Mouse (Mus musculus) frontal cortex, postnatal 25 days (tissue): ENCODE results near the gene Nasp.

Experiments
- DNase-seq, 2 experiments: peaks; one replicate each; pipeline ENCODE4 v3.0.0; 2022; ENCODE audit warnings: low spot score in 2 of 2

The Nasp gene

DNA sequence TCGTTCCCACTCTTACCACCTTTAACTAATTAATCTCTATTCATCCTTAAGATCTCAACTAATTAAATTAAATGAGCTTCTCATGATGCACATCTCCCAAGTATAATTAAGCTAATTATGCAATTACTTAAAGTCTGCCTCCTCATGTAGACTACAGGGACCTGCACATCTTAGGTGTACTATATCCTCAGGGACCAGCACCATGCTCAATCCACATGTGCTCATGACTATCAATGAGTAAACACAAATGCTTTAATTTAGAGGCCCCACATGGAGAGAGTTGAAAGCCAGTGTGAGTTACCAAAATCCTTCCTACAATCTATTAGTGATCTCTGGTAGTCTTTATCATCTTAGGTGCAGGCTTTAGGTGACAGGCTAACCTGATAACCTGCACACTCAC is 7.5 kb upstream of the Nasp start:
- no peak for DNase-seq

DNA sequence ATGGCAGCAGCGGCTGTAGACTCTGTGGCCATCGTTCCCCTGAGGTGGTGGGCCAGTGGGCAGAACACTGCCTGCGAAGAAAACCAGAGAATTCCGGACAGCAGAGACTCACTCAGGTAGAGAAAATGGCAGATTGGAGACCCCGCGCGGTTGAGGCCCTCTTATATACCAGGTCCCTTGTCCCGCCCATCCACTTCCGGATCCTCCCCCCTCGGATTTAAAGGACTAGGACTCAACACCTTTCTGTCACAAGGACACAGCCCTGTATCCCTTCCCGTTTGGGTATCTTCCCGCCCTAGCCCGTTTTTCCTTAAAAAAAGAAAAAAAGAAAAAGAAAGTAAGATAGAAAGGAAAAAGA is 403 bp downstream of the Nasp start:
- DNase-seq: peak; percentile 79 to 82

DNA sequence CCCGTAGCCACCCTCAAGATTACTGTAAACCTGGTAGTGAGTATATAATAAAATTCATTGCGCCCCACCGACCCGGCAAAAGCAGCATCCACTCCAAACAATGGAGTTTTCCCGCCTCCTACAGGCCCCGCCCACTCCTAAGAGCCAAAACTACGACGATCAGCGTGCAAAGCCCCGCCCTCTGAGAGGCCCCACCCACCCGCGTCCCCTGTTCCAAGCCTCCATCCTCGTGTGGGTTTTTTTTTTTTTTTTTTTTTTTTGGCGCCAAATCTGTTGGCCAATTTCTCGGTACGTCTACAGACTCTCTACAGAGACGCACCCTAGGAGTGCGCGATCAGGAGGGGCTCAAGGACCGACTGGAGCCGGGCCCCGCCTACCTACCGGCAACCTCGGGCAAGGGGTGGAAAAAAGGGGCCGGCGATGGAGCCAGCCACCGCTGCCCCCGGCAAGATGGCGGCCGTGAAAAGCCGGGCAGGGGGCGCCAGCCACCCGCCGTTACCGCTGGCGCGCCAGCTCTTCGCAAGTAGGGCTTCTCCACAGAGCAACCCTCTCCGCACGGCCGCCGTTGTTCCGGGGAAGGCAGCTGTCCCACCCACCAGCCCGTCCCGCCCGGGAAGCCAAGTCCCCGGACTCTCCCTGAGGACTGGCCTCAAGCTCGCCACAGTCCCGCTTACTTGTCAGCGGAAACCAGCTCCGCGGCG is 933 bp downstream of the Nasp start:
- DNase-seq: peak; percentile 13 to 48

DNA sequence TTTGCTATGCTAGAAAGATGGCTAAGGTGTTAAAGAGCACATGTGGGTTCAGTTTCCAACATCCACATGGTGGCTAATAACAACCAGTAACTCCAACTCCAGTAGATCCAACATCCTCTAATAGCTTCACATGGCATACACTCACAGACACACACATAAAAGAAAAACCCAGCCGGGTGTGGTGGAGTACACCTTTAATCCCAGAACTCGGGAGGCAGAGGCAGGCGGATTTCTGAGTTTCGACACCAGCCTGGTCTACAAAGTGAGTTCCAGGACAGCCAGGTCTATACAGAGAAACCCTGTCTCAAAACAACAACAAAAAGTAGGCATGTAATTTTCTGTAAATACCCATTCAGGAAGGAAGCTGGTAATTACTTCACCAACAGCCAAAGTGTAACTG is 2.9 kb downstream of the Nasp start:
- no peak for DNase-seq

DNA sequence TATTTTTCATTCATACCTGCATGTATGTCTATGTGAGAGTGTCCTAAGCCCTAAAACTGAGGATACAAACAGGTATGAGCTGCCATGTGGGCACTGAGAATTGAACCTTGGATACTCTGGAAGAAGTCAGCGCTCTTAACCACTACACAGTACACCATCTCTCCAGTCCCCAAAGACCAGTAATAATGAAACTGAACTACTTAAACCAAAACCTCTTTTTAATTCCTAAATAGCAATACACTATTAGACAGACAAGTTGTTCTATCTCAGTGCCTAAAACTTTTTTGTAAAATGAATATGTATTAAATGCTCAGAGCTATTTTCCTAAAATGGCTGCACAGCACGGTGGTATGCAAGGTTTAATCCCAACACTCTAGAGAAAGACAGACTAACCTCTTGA is 12.5 kb downstream of the Nasp start:
- DNase-seq: no peak

DNA sequence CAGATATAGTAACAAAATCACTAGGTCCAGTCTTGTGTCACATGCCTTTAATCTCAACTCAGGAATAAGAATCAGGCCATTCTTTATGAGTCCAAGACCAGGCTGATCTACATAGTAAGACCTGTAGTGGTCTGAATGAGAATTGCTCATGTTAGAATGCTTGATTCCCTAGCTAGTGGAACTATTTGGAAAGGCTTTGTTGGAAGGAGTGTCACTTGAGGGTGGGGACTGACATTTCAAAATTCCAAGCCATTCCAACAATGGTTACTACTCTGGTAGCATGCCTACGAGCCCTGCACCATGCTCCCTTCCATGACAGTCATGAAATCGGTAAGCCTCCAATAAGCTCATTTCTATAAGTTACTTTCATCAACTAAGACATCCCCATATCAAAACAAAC is 15.1 kb downstream of the Nasp start:
- DNase-seq: no peak

DNA sequence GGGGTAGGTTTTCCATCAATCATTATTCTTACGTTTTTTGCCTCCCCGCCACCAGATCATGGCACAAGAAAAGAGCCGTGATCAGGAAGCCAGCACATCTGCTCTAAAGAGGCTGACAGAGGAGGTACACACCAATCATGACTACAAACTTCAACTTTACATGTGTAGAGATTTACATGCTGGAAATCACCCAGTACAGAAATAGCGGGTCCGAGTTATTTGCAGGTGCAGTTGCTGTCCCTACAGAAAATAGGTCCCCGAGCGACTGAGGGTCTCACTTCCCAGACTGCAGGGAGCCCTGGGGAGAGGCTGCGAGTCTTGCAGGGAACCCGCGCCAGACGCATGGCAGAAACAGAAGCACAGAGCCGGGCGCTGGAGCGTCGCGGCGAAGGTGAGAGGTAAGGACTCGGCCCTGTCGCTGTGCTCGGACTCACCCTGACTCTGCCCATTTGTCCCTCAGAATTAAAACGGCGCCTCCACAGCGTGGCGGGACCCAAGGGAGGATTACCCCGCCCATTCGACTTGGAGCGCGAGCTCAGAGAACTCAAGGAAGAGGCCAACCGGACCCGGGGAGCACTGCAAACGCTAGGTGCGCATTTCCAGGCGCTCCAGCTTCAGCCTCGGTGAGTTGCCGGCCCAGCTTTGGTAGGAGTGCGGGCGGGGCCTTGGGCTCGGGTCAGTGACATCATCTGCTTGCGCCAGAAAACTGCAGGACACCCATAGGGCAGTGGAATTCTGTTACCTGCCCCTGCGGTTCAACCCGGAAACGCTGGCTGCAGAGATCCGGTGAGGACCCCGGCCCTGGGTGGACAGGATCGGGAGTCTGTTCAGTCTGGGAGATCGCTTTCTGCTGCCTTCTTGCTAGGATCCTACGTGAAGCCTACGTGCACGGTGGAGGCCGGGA is 30.5 kb downstream of the Nasp start:
- DNase-seq: peak; percentile 73 to 82

DNA sequence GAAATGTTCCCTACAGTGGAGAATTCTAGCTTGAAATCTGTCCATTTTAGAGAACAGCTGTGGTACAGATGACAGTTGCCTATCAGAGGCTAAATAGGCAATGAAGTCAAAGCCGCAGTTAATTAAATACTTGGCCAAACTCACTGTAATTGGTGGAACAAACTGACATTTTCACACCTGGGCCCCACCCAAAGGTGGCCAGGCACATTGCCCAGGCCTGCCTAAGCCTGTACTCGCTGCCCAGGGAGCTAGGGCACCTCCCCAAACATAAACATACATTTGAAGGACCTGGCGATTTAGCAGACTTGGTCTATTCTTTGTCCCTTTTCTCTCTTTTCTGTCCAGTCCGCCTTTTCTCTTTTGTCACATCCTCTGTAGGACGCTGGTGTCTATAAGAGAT is 31.4 kb downstream of the Nasp start, which contains the start of gene Ccdc17:
Gene Ccdc17, plus strand, starts transcription at position 276 of the 400 bp plus-strand sequence.
- no peak for DNase-seq

DNA sequence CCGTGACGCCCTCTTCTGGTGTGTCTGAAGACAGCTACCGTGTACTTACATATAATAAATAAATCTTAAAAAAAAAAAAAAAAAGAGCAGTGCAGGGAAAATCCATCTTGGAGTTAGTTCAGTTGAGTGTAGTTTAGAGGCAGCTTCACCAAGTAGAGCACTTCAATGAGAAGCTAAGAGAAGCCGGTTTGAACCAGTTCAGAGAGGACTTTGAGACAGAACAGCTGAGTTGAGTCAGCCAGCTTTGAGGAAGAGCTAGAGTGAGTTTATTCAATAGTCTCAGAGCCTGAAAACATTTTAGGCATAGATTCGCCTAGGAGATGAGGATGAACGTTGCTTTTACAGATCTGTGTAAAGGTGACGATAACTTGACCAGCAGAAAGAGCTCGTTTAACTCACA is 31.9 kb downstream of the Nasp start:
- no peak for DNase-seq

DNA sequence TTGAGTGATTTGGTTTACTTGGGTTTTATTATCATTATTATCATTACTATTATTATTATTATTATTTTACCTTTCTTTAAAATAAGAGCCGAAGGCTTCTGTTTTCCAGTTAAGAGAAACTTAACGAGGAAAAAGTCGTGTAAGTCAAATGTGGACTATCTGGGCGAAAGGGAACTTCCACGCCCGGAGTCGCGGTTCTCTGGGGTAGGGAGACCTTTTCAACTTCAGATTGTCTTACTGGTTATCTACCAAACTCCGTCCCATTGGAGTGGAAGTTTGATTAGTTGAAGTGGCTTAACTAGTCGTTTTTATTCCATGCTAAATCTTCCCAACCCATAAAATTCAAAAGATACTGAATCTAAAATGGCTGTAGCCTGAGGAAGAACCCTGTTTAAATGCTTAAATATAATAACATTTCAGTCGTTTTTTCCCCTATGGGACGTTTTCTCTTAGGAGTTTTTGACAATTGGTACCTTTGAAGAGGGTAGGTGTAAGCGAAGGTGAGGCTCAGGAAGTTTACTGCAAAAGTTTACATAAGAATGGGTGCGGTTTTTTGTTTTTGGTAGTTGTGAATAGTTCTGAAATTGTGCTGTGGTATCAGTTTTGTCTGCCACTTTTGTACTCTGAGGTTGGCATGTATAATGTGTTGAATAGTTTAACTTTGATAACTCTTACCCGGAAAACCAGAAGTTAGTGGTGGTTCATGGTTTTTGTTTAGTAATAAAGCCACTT is 69.4 kb downstream of the Nasp start:
- DNase-seq: no peak

DNA sequence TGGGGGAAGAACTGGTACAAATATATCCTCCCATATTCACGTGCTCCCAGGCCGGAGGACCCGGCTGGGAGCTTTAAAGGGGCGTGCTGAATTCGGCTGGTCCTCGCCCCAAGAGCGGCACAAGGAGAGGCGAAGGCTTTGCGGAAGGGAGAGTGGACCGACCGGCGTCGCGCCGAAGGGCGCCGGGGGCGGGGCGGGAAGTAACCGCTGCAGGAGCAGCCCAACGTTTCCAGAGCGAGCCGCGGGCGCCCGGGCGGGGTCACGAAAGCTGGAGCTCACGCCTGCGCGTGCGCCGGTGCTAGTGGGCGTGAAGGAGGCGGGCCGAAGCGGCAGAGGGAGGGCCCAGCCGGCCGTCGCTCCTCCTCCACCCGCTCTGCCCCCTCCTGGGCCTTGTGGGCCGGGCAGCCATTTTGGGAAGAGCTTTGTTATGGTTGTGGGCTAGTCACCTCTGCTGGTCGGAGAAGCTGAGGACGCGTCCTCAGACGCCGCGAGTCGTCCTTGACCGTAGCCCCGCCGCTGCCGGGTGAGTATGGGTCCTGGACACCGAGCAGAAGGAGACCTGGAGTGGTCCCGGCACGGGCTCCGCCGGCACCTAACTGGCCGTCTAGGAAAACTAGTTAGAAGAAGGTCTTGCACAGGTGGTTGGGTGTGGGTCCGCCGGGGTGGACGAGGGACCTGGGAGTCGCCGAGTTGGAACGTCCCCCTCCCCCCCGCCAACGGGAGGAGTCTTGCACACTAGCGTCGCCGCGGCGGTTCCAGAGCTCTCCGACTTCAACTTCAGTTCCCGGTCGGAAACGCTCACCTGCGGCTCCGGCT is 70.2 kb downstream of the Nasp start, which contains the start of gene Gpbp1l1:
Gene Gpbp1l1, plus strand, starts transcription at position 353 of the 816 bp plus-strand sequence.
- DNase-seq: peak; percentile 94 to 96

DNA sequence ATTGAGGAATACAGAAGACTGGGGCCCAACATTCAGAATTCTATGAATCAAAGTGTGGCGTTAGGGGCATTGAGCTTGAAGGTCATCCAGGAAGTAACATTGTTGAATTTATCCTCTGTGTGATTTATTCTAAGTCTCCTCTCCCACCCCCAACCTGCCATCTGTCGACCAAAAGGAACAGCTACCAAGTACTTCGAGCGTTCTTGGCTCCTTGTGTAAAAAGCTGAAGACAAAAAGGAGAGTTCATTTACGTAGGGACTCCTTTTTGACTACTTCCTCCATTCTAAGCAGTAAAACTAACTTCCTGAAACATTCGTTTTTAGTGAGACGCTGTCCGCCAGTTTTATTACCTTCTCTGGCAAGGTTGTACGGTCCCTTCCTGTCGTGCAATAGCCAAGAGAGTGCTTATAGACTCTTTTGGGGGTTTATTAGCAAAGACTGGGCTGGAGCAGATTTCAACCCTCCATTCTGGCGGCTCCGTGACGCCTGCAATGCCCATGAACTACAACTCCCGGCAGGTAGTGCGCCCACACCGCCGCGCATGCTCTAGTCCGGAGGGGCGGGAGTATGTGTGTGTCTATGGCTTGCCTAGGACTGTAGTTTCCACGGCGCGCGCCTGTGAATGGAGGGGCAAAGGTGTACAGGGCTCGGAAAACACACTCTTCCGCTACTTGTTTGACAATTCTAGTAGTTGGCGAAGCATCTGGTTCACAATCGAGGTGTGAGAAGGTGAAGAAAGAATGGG is 71.0 kb downstream of the Nasp start:
- DNase-seq: peak; percentile 87 to 88

DNA sequence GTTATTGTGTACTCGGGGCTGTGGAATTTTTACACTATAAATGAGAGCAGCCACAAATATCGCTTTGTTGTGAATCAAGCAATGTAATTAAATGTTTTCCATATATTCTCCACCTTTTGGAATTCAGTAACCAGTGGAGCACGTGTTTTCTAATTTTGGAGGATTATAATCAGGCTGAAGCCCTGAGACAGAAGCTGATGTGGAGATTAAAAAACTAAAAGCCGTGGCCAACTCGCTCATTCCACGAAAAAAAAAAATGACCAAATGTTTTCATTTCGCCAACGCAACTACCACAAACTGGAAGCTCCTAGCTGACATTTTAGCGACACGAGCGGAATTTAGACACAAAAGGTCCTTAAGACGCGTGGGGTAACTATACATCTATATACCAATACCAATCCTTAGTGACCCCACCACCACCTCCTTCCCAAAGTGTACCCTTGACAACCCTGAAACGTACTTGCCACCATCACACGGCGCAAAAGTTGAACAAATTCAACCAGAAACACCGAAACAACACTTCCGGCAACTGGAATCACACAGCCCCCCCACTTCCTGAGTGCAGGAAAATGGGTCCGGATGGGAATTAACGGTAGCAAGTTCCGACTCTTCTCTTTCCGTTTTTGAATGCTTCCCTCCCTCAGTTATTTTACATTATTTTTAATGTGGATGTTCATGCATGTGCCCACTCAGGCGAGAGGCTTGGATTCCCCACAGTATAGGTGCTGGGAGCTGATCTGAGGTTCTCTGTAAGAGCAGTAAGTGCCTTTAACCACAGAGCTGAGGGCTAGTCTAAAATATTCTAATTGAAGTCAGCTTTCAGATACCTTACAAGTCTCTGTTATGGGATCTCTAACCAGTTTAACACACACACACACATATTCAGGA is 72.1 kb downstream of the Nasp start, which contains the start of gene Tmem69:
Gene Tmem69, minus strand, starts transcription at position 524 of the 888 bp plus-strand sequence.
- DNase-seq: peak; percentile 64 to 69

DNA sequence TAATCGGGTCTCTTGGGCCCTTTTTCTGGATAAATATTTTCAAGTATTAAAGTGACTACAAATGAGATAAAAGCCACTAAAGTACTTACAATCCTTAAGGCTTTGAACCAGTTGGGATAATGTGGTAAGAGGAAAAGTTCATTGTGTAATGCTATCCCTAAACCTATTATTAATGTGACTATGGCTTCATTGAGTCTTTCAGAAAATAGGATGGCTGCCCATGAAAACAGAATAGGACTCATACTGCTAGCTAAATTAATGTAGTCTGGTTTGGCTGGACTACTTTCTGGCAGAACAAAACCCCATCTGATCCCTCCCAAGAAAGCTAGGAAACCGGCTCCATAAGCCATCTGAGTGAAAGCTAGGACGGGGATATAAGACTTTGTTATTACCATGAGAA is 74.7 kb downstream of the Nasp start:
- DNase-seq: no peak
